Mouse (Mus musculus) kidney, adult 2 months (tissue): ENCODE measurements around the gene Arhgap40.

Source experiments
- CTCF ChIP-seq: fragments of 200-500 bp; conservative IDR thresholded peaks from 2 replicates; pipeline ENCODE4 v1.5.1; 2011; ENCODE audit warnings: low read depth, mild to moderate bottlenecking, control low read depth, low read length, moderate library complexity, mixed read lengths; ENCODE audit not compliant: insufficient read depth, insufficient read length
- POLR2A ChIP-seq: fragments of 200-500 bp; IDR thresholded peaks from one replicate; pipeline ENCODE4 v1.6.1; 2011; ENCODE audit warnings: low read depth, low read length, control low read depth

DNA sequence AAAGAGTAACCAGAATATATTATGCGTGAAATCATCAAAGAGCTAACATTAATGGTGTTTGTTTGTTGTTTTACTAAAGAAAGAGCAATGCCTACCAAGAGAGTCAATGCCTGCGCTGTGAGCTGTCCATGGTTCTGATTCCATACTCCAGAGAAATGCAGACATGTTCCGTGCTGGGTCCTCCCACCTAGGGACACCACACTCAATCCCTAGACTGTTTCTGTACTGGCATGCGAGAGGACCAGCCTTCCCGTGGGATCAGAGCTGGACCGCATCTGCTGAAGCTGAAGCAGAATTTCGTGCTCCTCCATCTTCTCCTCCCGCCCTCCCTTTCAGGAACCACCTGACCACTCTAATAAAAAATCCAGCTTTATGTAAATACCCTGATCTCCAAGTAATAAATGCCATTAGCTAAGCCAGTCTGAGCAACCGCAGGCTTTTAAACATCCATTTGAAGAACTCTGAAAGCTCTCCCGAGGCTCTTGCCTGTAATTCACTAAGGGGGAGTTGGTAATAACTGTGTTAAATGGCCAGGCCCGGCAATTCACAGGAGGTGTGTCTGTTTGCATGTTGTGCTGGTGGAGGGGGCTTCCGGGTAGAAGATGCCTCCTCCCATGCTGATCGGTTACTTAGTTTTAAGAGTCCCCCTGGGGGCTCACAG is 58.0 kb downstream of the Arhgap40 start:
- no peak for TF ChIP-seq CTCF
- TF ChIP-seq POLR2A: no peak
